Mouse (Mus musculus): ENCODE results near the gene Pcp4.
"Not testable (repeated sequence)": the region's sequence is repeated elsewhere in the genome, so short reads cannot be mapped to it uniquely, and the experiment has no call there.

Pcp4 gene

GRCm38 (mm10) chr16:96467445-96467844 is at the start of gene Pcp4:
Pcp4 (plus strand) TSS chr16:96467606.
- peak; percentile 16 for DNase-seq (ENCODE audit: low read depth, low spot score)

GRCm38 (mm10) chr16:96425044-96425443 is 42.4 kb upstream of the Pcp4 start:
- no peak for DNase-seq (ENCODE audit: low read depth, low spot score)

GRCm38 (mm10) chr16:96426671-96427070 is 40.7 kb upstream of the Pcp4 start:
- DNase-seq (ENCODE audit: low read depth, low spot score), result no peak

GRCm38 (mm10) chr16:96429046-96429445 is 38.4 kb upstream of the Pcp4 start:
- DNase-seq (ENCODE audit: low read depth, low spot score), result no peak

GRCm38 (mm10) chr16:96433266-96433665 is 34.1 kb upstream of the Pcp4 start:
- no peak for DNase-seq (ENCODE audit: low read depth, low spot score)

GRCm38 (mm10) chr16:96434024-96434785 is 33.2 kb upstream of the Pcp4 start:
- DNase-seq (ENCODE audit: low read depth, low spot score), result no peak

GRCm38 (mm10) chr16:96438946-96439345 is 28.5 kb upstream of the Pcp4 start:
- DNase-seq (ENCODE audit: low read depth, low spot score), result no peak

GRCm38 (mm10) chr16:96439682-96440081 is 27.7 kb upstream of the Pcp4 start:
- no peak for DNase-seq (ENCODE audit: low read depth, low spot score)

- DNase-seq (ENCODE audit: low read depth, low spot score), result no peak
These were observed 26.5 kb upstream of the Pcp4 start for GRCm38 (mm10) chr16:96440871-96441270.

GRCm38 (mm10) chr16:96441826-96442225 is 25.6 kb upstream of the Pcp4 start:
- DNase-seq (ENCODE audit: low read depth, low spot score), result no peak

- no peak for DNase-seq (ENCODE audit: low read depth, low spot score)
These were observed 23.9 kb upstream of the Pcp4 start, which contains the start of gene Itgb2l for GRCm38 (mm10) chr16:96443468-96443867. Itgb2l (minus strand) TSS chr16:96443619.

GRCm38 (mm10) chr16:96450871-96451270 is 16.5 kb upstream of the Pcp4 start:
- DNase-seq (ENCODE audit: low read depth, low spot score), result not testable (repeated sequence)

- no peak for DNase-seq (ENCODE audit: low read depth, low spot score)
These were observed 13.3 kb upstream of the Pcp4 start for GRCm38 (mm10) chr16:96454086-96454485.

GRCm38 (mm10) chr16:96457612-96458011 is 9.8 kb upstream of the Pcp4 start:
- DNase-seq (ENCODE audit: low read depth, low spot score), result no peak

- DNase-seq (ENCODE audit: low read depth, low spot score), result no peak
These were observed 8.1 kb upstream of the Pcp4 start for GRCm38 (mm10) chr16:96459356-96459755.

- no peak for DNase-seq (ENCODE audit: low read depth, low spot score)
These were observed 6.6 kb upstream of the Pcp4 start for GRCm38 (mm10) chr16:96460788-96461187.

- DNase-seq (ENCODE audit: low read depth, low spot score), result no peak
These were observed 605 bp downstream of the Pcp4 start for GRCm38 (mm10) chr16:96468011-96468410.

- DNase-seq (ENCODE audit: low read depth, low spot score), result no peak
These were observed 1.3 kb downstream of the Pcp4 start for GRCm38 (mm10) chr16:96468698-96469097.

- DNase-seq (ENCODE audit: low read depth, low spot score), result no peak
These were observed 2.2 kb downstream of the Pcp4 start for GRCm38 (mm10) chr16:96469640-96470039.

- DNase-seq (ENCODE audit: low read depth, low spot score), result no peak
These were observed 5.0 kb downstream of the Pcp4 start for GRCm38 (mm10) chr16:96472361-96472760.

GRCm38 (mm10) chr16:96472816-96473215 is 5.4 kb downstream of the Pcp4 start:
- DNase-seq (ENCODE audit: low read depth, low spot score), result no peak

GRCm38 (mm10) chr16:96474185-96474584 is 6.8 kb downstream of the Pcp4 start:
- no peak for DNase-seq (ENCODE audit: low read depth, low spot score)

- DNase-seq (ENCODE audit: low read depth, low spot score), result no peak
These were observed 14.4 kb downstream of the Pcp4 start for GRCm38 (mm10) chr16:96481791-96482190.

Measured in skeletal muscle tissue, adult 2 months (tissue).